Mouse (Mus musculus) spleen, adult 2 months (tissue): ENCODE measurements around the gene Pigo.

Source experiments
- CTCF ChIP-seq: fragments of 200-500 bp; IDR thresholded peaks from 2 replicates; pipeline ENCODE4 v1.5.1; 2011; ENCODE audit warnings: mild to moderate bottlenecking, inconsistent platforms; ENCODE audit not compliant: insufficient read depth, insufficient read length, insufficient replicate concordance; ENCODE audit errors: extremely low read depth
- POLR2A ChIP-seq: fragments of 200-500 bp; IDR thresholded peaks from 2 replicates; pipeline ENCODE4 v1.6.1; 2011; ENCODE audit warnings: low read depth, low read length, inconsistent platforms

DNA sequence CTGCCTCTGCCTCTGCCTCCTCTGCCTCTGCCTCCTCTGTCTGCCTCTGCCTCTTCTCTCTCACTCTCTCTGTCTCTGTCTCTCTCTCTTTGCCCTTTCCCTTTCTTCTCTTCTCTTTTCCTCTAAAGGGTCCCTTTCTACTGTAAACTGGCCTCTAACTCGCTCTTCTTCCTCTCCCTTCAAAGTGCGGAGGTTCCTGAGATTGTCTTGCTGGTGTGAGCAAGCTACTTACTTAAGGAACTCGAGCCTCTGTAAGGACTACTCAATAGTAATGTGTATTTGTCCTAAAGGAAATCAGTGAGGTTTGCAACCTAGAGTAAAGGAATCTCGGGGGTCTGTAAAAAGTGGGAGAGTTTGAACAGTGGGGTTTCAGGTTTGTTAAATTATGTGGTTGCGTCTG lies 21.0 kb upstream of the Pigo start:
- no peak for TF ChIP-seq CTCF
- TF ChIP-seq POLR2A, result no peak
